Mouse (Mus musculus) brain, embryonic 14.5 days (tissue): ENCODE results near the gene Sumo2.

Source experiments
- CTCF ChIP-seq: fragments of 200-500 bp; IDR thresholded peaks from 2 replicates; pipeline ENCODE4 v1.5.1; 2012; ENCODE audit warnings: inconsistent platforms, mild to moderate bottlenecking, moderate library complexity, borderline replicate concordance; ENCODE audit not compliant: insufficient read depth, insufficient read length; ENCODE audit errors: extremely low read depth
- POLR2A ChIP-seq: fragments of 200-500 bp; IDR thresholded peaks from 2 replicates; pipeline ENCODE4 v1.6.1; 2012; ENCODE audit warnings: mild to moderate bottlenecking, inconsistent platforms, borderline replicate concordance; ENCODE audit not compliant: poor library complexity, insufficient read depth, insufficient read length, severe bottlenecking; ENCODE audit errors: extremely low read depth

GRCm38 (mm10) chr11:115481553-115482259 is 54.4 kb downstream of the Sumo2 start:
- TF ChIP-seq CTCF, result no peak
- no peak for TF ChIP-seq POLR2A
